Mouse (Mus musculus): ENCODE measurements around the gene Bricd5.
A peak's percentile ranks its signal among the peaks of the same experiment; 100 is the strongest.
"Not testable (repeated sequence)": the region's sequence is repeated elsewhere in the genome, so short reads cannot be mapped to it uniquely, and the experiment has no call there.

The Bricd5 gene

DNA sequence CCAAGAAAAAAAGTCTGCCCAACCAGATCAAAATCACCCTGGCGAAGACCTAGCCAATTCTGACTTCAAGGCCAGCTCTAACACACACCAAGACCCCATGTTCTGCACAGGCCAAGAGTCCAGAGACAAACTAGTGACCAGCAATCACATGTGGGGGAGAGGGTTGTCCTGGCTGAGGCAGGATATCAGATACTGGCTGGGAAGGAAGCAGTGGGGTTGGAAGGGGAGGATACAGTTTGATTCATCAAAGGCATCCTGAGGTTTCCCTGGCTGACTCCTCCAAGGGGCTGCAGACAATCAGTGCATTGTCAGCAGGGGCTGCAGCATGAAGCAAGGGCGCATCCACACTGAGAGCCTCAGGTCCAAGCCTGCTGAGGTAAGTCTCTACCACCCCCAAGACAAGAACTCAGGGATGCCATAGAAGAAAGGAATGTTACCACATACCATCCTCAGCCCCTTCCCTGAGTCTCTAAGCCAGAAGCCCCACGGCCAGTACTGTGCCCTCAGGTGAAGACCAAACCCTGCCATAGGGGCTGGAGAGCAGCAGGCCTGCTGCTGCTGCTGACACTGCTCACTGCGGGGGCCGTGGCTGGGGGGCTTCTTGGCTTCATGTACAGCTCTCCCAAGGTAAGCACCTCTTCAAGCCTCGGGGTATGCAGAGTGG lies at the start of gene Bricd5:
TSS of gene Bricd5 (plus strand) at position 273 of the 664 bp plus-strand sequence.
- DNase-seq (ENCODE audit: low spot score in 2 of 2) = no peak

DNA sequence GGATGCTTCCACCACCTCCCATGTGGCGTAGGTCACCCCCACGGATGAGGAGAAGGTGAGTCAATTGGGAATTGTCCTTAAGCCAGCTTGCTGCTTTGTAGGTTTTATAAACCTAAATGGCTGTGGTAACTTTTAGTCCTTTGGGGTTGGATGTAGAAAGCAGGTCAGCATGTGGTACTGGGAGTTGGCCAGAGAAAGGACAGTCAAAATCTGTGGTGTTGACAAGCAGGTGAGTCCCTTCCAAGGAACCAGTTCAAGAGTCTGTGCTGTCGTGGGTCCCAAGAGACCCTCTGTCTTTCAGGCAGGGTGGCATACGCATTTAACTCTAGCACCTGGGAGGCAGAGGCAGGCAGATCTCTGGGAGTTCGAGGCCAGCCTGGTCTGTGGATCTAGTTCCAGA lies 49.2 kb upstream of the Bricd5 start:
- no peak for DNase-seq (ENCODE audit: low spot score in 2 of 2)

- DNase-seq (ENCODE audit: low spot score in 2 of 2) = not testable (repeated sequence)
Measured at GRCm38 (mm10) chr17:24425326-24425725, 48.4 kb upstream of the Bricd5 start.

DNA sequence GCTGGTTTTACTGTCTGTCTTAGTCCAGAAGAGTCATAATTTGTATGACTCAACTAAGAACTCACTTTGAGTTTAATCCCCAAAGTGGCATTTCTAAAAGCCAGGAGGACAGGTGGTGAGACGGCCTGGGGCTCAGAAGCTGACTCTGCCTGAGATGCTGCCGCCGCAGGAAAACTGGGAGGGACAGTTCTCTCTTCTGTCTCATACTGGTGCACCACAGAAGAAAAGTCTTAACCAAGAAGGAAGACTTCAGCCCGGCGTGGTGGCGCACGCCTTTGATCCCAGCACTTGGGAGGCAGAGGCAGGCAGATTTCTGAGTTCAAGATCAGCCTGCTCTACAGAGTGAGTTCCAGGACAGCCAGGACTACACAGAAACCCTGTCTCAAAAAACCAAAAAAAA lies 47.8 kb upstream of the Bricd5 start:
- no peak for DNase-seq (ENCODE audit: low spot score in 2 of 2)

GRCm38 (mm10) chr17:24426471-24427169 lies 47.1 kb upstream of the Bricd5 start, which contains the start of gene Eci1:
Gene Eci1 (plus strand): TSS chr17:24426641.
- peak; percentile 95 to 97 for DNase-seq (ENCODE audit: low spot score in 2 of 2)

DNA sequence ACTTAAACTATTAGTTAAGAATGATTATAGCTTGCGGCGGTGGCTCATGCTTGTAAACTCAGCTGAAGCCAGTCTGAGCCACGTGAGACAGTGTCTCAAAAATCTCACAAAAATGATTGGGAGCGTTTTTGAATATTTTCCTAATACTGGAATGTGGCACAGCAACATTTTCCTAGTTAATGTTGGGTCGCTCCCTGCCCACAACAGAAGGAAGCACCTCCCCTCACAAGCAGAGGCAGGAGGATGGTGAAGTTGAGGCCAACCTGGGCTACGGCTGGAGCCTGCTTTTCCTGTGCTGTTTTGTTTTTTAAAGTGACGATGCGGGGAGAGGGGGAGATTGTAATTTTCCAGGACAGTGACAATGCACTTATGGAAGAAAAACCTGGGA lies 46.5 kb upstream of the Bricd5 start:
- no peak for DNase-seq (ENCODE audit: low spot score in 2 of 2)

DNA sequence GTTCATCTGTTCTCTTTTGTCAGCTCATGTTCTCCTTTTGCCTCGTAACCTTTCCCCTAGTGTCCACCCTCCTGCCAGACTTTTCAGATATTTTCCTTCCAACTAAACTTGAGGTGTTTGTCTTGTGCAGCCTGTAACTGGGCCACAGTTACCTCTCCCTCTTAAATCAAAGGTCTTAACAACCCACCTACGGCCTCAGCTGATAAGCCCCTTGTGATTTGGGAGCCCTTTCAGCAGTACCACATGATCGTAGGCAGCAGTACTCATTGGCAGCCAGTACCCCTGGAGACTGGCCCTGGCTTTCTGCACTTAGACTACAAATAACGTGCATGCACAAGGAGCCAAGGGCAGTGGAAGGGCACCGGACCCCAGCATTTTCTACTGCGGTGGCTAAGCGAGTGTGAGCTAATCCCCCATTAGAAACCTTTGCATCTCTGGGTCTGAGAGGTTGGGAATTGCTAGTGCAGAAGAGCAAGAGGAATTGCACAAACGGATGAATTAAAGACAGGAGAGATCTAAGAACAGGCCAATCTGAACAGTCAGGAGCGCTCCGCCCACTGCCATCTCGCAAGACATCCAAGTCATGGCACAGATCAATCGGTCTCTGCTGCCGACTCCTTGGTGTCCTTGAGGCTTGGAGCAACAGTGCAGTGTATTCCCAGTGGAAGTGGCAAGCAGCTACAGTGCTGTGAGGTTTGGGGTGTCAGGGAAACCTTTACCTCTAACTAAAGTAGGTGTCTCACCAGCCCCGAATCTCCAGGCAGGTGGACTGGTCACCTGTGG lies 44.3 kb upstream of the Bricd5 start:
- DNase-seq (ENCODE audit: low spot score in 2 of 2) = peak in 1 of 2 experiments; percentile 40

DNA sequence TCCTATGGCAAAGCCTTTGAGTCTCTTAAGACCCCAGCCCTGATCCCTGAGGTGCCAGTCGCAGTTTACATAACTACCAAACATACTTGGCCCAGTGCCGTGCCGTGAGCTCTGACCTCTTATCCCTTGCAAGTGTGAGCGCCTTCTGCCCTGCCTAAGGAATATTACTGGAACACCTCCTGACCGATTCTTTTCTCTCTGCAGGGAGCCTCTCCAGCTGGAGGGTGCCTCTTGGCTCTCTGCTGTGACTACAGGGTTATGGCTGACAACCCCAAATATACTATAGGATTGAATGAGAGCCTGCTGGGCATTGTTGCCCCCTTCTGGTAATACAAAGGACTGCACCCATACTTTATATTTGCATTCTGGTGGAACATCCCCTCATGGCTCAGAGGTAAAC lies 36.7 kb upstream of the Bricd5 start:
- DNase-seq (ENCODE audit: low spot score in 2 of 2) = no peak

- no peak for DNase-seq (ENCODE audit: low spot score in 2 of 2)
Measured at GRCm38 (mm10) chr17:24440377-24440776, 33.3 kb upstream of the Bricd5 start.

DNA sequence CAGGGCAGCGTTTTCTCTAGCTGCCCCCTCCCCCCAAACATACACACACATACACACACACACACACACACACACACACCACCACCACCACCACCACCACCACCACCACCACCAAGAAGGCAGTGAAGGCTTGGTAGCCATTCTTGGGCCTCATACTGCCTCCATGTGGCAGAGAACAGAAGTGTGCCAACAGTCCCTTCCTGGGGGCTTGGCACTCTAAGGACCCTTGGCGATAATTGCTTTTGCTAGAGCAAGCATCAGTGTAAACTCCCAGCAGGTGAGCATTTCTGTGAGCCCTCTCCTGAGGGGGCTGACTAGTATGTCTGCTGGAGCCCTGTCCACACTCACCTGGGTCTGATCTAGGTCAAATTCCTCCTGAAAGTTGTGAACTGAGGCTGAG lies 32.5 kb upstream of the Bricd5 start:
- no peak for DNase-seq (ENCODE audit: low spot score in 2 of 2)

DNA sequence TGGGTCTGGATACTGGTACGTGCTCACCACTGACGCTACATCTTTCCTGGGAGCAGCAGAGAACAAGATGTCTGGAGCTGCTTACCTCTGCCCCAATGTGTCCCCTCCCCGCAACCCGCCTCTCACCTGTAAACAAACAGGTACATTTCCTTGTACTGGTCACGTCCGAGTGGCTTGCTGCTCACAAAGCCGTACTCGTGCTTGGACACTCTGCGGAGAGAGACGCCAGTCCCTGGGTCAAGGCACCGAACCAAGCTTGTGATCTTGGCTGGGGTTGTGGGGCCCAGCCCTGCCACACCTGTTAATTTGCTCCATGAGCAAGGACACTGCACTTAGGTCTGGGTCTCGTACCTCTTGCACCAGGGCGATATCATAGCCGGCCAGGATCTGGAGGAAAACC lies 31.6 kb upstream of the Bricd5 start:
- peak; percentile 58 to 70 for DNase-seq (ENCODE audit: low spot score in 2 of 2)

DNA sequence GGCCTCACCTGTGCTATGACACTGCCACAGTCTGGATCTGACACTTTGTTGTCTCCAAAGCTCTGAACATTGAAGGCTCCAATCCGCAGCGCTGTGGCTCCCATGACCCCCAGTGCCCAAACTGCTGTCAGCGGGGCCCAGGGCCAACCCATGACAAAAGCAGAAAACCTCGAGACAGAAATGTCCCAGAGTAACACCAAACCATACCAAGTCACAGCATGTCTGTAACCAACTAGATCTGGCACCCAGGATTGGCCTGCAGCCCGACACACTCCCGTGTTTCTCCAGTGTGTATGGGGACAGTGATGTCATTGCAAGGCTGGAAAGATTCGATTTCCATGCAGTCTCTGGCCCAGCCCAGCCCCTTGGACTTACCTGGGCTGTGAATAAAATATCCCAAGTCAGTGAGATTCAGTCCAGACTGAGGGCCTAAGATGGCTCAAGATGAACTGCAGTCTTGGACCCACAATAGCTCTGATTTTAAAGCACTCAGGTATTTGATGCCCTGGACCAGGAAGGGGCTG lies 31.0 kb upstream of the Bricd5 start, which contains the start of gene Dnase1l2:
TSS of gene Dnase1l2 (minus strand) at position 474 of the 524 bp plus-strand sequence.
- DNase-seq (ENCODE audit: low spot score in 2 of 2) = peak; percentile 51 to 68

GRCm38 (mm10) chr17:24443409-24443808 lies 30.3 kb upstream of the Bricd5 start:
- DNase-seq (ENCODE audit: low spot score in 2 of 2) = peak; percentile 66 to 72

DNA sequence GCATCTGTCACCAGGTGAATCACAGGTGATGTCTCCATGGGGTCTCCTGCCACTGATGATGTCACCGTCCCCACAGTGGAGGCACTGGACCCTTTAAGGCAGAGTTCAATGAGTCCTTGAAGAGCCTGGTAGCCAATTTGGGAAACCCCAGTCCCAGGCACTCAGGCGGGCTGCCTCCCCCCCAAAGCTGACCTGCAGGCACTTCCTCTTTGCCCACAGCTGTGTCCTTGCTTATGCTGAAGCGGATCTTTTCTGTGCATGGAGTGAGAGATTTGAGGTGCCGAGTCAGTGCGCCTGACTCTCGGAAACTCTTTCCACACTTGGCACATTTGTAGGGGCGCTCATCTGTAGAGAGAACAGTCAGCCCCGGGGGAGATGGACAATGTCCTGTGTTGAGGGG lies 27.1 kb upstream of the Bricd5 start:
- DNase-seq (ENCODE audit: low spot score in 2 of 2) = no peak

- no peak for DNase-seq (ENCODE audit: low spot score in 2 of 2)
Measured at GRCm38 (mm10) chr17:24449507-24449906, 24.2 kb upstream of the Bricd5 start.

DNA sequence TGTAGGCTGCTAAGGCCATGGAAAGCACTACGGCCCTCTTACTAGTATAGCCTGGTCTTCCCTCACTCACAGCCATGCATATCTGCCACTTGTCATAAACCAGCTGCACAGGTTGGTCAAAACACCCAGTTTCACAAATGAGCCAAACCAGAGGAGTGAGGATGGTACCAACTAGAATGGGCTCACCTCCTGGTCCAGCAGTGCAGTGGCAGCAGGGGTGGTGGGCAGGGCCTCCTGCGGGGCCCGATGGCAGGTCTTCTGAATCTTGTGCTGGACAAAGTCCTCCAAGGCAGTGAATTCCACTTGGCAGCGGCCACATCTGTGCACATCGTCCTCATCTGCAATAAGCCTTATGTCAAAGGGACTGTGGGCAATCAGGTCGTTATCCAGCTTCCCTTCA lies 22.5 kb upstream of the Bricd5 start:
- no peak for DNase-seq (ENCODE audit: low spot score in 2 of 2)

DNA sequence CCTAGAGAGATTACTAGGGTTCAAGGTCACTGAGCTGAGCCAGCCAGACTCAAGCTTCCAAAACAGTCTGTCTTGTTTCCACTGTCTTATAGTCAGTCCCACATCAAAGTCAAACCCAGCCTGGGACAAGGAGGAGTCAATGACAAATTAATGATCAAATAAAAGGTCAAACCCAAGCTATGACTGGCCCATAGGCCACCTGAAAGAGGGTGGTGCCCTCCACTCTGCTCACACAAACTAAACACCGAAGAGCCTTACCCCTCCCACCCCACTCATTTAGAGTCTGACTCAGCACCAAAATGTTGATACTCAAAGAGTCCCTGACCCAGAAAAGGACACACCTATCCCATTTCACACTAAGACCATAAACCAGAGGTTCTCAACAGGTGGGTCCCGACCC lies 20.3 kb upstream of the Bricd5 start:
- no peak for DNase-seq (ENCODE audit: low spot score in 2 of 2)

DNA sequence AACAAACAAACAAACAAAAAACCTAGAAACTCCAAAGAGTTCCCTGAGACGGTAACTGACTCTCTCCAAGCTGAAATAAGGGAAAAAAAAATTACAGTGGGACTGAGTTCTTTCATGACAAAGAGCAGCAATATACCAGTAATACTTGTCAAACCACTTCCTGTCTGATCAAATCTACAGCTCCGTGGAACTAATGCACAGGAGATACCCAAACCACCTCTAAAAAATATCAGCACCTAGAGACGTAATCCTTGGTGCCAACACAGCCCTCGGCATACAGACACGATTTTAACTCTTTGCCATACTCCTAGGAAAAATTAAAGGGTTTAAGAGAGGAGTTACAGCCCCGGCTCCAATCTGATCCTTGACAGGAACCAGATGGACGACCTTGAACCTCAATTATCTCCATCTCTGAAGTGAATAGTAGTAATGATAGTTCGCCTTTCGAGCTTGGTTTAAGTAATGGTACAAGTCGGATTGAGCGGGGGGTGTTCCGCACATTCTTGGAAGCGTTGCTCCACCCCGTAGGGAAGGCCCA lies 19.4 kb upstream of the Bricd5 start:
- DNase-seq (ENCODE audit: low spot score in 2 of 2) = no peak

DNA sequence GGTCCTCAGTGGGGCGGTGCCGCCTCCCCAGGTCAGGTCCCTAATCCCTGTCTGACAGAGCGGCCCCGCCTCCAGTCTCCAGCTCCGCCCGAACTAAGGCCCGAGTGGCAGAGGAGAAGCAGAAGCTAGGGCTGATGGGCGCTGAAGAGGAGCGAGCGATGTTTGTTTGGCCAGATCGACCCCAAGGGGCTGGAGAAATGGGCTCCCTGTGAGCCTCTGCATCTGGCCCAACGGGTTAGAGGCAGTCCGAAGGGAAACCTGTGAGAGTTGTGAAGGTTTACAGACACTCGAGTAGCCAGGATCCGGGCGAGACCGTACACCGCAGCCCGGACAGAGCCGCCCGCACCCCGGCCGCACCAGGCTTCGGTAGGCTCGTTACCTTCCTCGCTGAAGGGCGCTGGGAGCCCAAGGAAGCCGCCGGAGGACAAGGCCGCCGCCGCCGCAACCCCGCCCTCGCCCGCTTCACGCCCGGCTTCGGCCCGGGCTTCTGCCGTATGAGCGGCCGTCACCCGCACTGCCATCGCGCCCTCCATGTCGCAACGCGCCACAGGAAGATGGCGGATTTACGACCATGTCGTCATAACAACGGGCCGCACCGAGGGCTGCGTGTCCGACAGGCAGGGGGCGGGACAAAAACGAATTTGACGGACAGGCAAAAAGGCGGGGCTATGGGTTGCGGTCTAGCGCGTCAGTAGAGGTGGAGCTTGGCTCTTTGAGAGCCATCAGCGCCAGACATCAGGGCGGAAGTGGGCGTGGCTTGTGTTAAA lies 18.7 kb upstream of the Bricd5 start:
- peak; percentile 100 for DNase-seq (ENCODE audit: low spot score in 2 of 2)

- not testable (repeated sequence) for DNase-seq (ENCODE audit: low spot score in 2 of 2)
Measured at GRCm38 (mm10) chr17:24455523-24456206, 18.0 kb upstream of the Bricd5 start.

DNA sequence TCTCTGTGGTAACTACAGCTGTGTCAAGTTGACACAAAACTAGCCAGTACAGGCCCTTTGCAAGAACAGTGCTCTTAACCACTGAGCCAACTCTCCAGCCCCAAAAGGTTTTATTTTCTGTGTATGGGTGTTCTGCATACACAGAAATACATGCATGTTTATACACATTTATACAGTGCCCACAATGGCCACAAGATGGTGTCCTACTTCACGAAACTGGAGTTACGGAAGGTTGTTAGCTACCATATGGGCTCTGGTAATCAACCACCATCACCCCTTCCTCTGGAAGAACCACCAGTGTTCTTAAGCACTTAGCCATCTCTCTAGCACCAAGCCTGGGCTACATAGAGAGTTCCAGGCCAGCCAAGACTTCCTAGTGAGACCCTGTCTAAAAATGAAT lies 12.1 kb upstream of the Bricd5 start:
- no peak for DNase-seq (ENCODE audit: low spot score in 2 of 2)

Data from urinary bladder, postnatal 36 days (tissue).